Mouse (Mus musculus) forebrain, embryonic 11.5 days (tissue): ENCODE data around the gene Nr4a2. TPM values are rescaled to one million over a fixed set of nuclear protein-coding genes. Genes with fewer than 3 reads are reported as not detected.

Source experiments
- ATAC-seq: fragments of 200-750 bp; cut with Nextera tagmentation; replicated peaks from 2 replicates; pipeline ENCODE4 v1.8.0; 2017; ENCODE audit warnings: moderate TSS enrichment; ENCODE audit not compliant: low FRiP score
- DNase-seq: peaks from one replicate; pipeline ENCODE4 v3.0.0-alpha.2; 2017; ENCODE audit warnings: low spot score
- H3K27ac ChIP-seq: fragments of 300-500 bp; sonication (generic); 2 replicates; pipeline ENCODE4 v1.5.1; 2014; ENCODE audit warnings: low read depth, low read length
- H3K27me3 ChIP-seq: fragments of 300-500 bp; sonication (generic); 2 replicates; pipeline ENCODE4 v1.6.1; 2014; ENCODE audit warnings: mild to moderate bottlenecking, low read length, mixed read lengths; ENCODE audit not compliant: control insufficient read depth, insufficient read depth
- H3K36me3 ChIP-seq: fragments of 300-500 bp; sonication (generic); 2 replicates; pipeline ENCODE4 v1.6.1; 2014; ENCODE audit warnings: mild to moderate bottlenecking, low read length, moderate library complexity, mixed read lengths; ENCODE audit not compliant: control insufficient read depth, insufficient read depth
- H3K4me1 ChIP-seq: fragments of 300-500 bp; sonication (generic); replicated peaks from 2 replicates; pipeline ENCODE4 v1.6.1; 2014; ENCODE audit warnings: low read length, mixed read lengths; ENCODE audit not compliant: control insufficient read depth, insufficient read depth
- H3K4me2 ChIP-seq: fragments of 300-500 bp; sonication (generic); 2 replicates; pipeline ENCODE4 v1.6.1; 2014; ENCODE audit warnings: low read depth, mild to moderate bottlenecking, low read length, moderate library complexity, mixed read lengths; ENCODE audit not compliant: severe bottlenecking
- H3K4me3 ChIP-seq: fragments of 300-500 bp; sonication (generic); 2 replicates; pipeline ENCODE4 v1.5.1; 2014; ENCODE audit warnings: low read depth, low read length
- H3K9ac ChIP-seq: fragments of 300-500 bp; sonication (generic); 2 replicates; pipeline ENCODE4 v1.6.1; 2014; ENCODE audit warnings: low read length
- H3K9me3 ChIP-seq: fragments of 300-500 bp; sonication (generic); 2 replicates; pipeline ENCODE4 v1.6.1; 2016; ENCODE audit warnings: low read length, mixed read lengths; ENCODE audit not compliant: control insufficient read depth
- WGBS: fragments of 180-500 bp; shearing (Covaris S2); extraction: QIAGEN DNeasy Blood & Tissue Kit; methylation state at CpG from one replicate; pipeline ENCODE4 v1.1.7; 2014; 5-methylcytosine and 5-hydroxymethylcytosine counted together
- polyA plus RNA-seq: library from polyadenylated mRNA; unstranded; fragments of >200 nt; fragmentation: Nextera tagmentation; extraction: Ambion mirVana; gene quantifications from 2 replicates; pipeline ENCODE4 v1.2.1, GENCODE M21; 2014

Gene Nr4a2
- polyA plus RNA-seq, 1 experiment from 2014 or later = 15.7 TPM

GRCm38 (mm10) chr2:57072452-57072851, 51.4 kb downstream of the Nr4a2 start:
- no peak for ATAC-seq

GRCm38 (mm10) chr2:57063480-57063879, 60.3 kb downstream of the Nr4a2 start:
- Histone ChIP-seq H3K4me1 (no peaks in the 10 kb centered on the region), H3K27me3 (no peaks in the 10 kb centered on the region), H3K4me3 (no peak overlapping the region), H3K9ac (no peak overlapping the region), H3K9me3 (no peaks in the 10 kb centered on the region), H3K36me3 (no peaks in the 10 kb centered on the region), H3K27ac (no peak overlapping the region), H3K4me2 (no peak overlapping the region)
- no peak for DNase-seq
- 83% methylated on average over 1 of the region's 1 CpGs for WGBS
- no peak for ATAC-seq

More at GRCm38 (mm10) chr2:57072452-57072851, 51.4 kb downstream of the Nr4a2 start:
- DNase-seq = no peak
- H3K27me3 ChIP-seq = no peaks in the 10 kb centered on the region
- 80% methylated on average over 9 of the region's 9 CpGs for WGBS
- no peak overlapping the region for H3K4me2 ChIP-seq
- no peaks in the 10 kb centered on the region for H3K36me3 ChIP-seq
- H3K4me1 ChIP-seq = no peaks in the 10 kb centered on the region
- H3K27ac ChIP-seq = no peak overlapping the region
- H3K9me3 ChIP-seq = no peaks in the 10 kb centered on the region
- H3K4me3 ChIP-seq = no peak overlapping the region
- H3K9ac ChIP-seq = no peak overlapping the region

Other genes with a start within 250 kb of the Nr4a2 start
- 29.0 and 29.4 TPM in 2 replicates for gene Gpd2, start 113.6 kb upstream of the Nr4a2 start, polyA plus RNA-seq